19 mouse cellular contexts compared by ENCODE assay signal in the genomic region with DNA sequence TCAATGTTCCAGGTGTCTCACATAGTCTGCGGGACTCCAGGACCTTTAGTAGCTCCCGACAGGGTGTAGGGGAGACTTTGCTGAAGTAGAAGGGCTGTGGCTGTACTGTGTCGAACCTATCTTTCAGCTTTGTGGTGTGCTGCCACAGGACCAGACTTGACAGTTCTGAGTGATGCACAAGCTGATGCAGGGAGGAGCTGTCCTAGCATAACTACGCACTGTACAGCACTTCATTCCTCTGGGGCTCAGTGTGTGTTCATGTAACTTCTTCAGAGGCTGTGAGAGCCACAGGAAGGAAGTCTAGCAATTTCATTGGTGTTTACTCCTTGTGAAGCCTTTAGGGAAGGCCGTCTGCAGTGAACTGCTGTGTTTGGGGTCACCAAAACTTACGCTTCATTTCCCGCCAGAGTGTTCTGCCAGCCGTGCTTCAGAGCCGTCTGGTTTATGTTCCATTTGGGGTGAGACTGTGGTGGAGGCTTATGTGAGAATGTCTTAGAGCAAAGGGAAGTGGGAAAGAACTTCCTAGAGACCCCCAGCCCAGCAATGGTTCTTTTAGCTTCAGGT. TPM values are rescaled to one million over a fixed set of nuclear protein-coding genes. Genes with fewer than 3 reads are reported as not detected.
DNase-seq lines count a peak whose midpoint lies in the region; ATAC-seq and TF ChIP-seq lines count a peak whose summit lies in the region.
"Had no signal": no experiment of that assay in that cellular context is flagged by ENCODE, and none has a peak within 500 bp of the region (broad histone marks: within the 10 kb centered on the region; RNA-seq: fewer than 3 reads in every experiment).

No protein-coding gene starts in this region.

- H3ac ChIP-seq in myocyte (ENCODE audit: control insufficient read depth, insufficient read length) = no peak overlapping the region

- H3K27me3 ChIP-seq in kidney, embryonic 16.5 days (ENCODE audit: insufficient read depth, low read length) = no peaks in the 10 kb centered on the region
- no peaks in the 10 kb centered on the region for H3K27me3 ChIP-seq in midbrain, embryonic 11.5 days (ENCODE audit: control insufficient read depth, insufficient read depth, low read length)
- H3K27me3 ChIP-seq in midbrain, embryonic 10.5 days (ENCODE audit: low read depth, poor library complexity, severe bottlenecking) = no peaks in the 10 kb centered on the region
- no peaks in the 10 kb centered on the region for H3K27me3 ChIP-seq in myocyte (ENCODE audit: control insufficient read depth, insufficient read depth, insufficient read length)
- no peaks in the 10 kb centered on the region for H3K27me3 ChIP-seq in midbrain, postnatal 0 days (ENCODE audit: insufficient read depth, low read length)
- no peaks in the 10 kb centered on the region for H3K27me3 ChIP-seq in heart, embryonic 12.5 days (replicated peaks)
- H3K27me3 ChIP-seq: kidney, embryonic 15.5 days; liver, embryonic 12.5 days had no signal

- ATAC-seq in kidney, embryonic 16.5 days (ENCODE audit: low FRiP score, low TSS enrichment) = peak; percentile 53; the same call in 1 of the 2 replicates
- no peak for ATAC-seq in midbrain, embryonic 11.5 days (ENCODE audit: low FRiP score)
- ATAC-seq in midbrain, postnatal 0 days (ENCODE audit: low FRiP score) = no peak
- ATAC-seq in heart, embryonic 12.5 days (ENCODE audit: insufficient number of reproducible peaks, low FRiP score) = no peak
- ATAC-seq: forebrain, embryonic 16.5 days; hindbrain, embryonic 16.5 days; liver, embryonic 12.5 days; midbrain, embryonic 16.5 days had no signal

- H3K27ac ChIP-seq in kidney, embryonic 16.5 days (ENCODE audit: low read length) = no peak overlapping the region
- H3K27ac ChIP-seq in midbrain, embryonic 11.5 days (ENCODE audit: low read depth, low read length) = no peak overlapping the region
- H3K27ac ChIP-seq in midbrain, embryonic 10.5 days (replicated peaks) = no peak overlapping the region
- H3K27ac ChIP-seq in midbrain, postnatal 0 days (ENCODE audit: low read depth, low read length) = no peak overlapping the region
- no peak overlapping the region for H3K27ac ChIP-seq in heart, embryonic 12.5 days (ENCODE audit: poor library complexity, severe bottlenecking)
- H3K27ac ChIP-seq: kidney, embryonic 15.5 days; layer of hippocampus, adult 2 months; liver, embryonic 12.5 days had no signal

- no peak overlapping the region for H3K4me3 ChIP-seq in kidney, embryonic 16.5 days (ENCODE audit: low read length)
- no peak overlapping the region for H3K4me3 ChIP-seq in midbrain, embryonic 11.5 days (ENCODE audit: low read depth, low read length)
- no peak overlapping the region for H3K4me3 ChIP-seq in midbrain, embryonic 10.5 days
- no peak overlapping the region for H3K4me3 ChIP-seq in myocyte
- H3K4me3 ChIP-seq in midbrain, postnatal 0 days (ENCODE audit: low read depth, low read length) = no peak overlapping the region
- H3K4me3 ChIP-seq in heart, embryonic 12.5 days = no peak overlapping the region
- H3K4me3 ChIP-seq: kidney, embryonic 15.5 days; layer of hippocampus, adult 2 months; liver, embryonic 12.5 days had no signal

- no peak for DNase-seq in kidney, postnatal 10 days
- DNase-seq in midbrain, embryonic 11.5 days (ENCODE audit: low spot score, missing footprints) = peak; percentile 85
- no peak for DNase-seq in midbrain, embryonic 10.5 days (ENCODE audit: low spot score)
- DNase-seq in midbrain, postnatal 0 days (ENCODE audit: low spot score) = no peak
- DNase-seq: adrenal gland, postnatal 25 days; cerebellum, adult 2 months; heart, postnatal 36 days; right cerebral cortex, postnatal 14 days; thymus, postnatal 4 days had no signal

- peaks cover 7% of the 10 kb centered on the region; the same call in 1 of the 2 replicates for H3K4me1 ChIP-seq in kidney, embryonic 16.5 days (ENCODE audit: insufficient read depth, low read length)
- H3K4me1 ChIP-seq in midbrain, embryonic 11.5 days (ENCODE audit: control insufficient read depth, insufficient read depth, low read length) = no peaks in the 10 kb centered on the region
- H3K4me1 ChIP-seq in midbrain, embryonic 10.5 days = no peaks in the 10 kb centered on the region
- no peaks in the 10 kb centered on the region for H3K4me1 ChIP-seq in midbrain, postnatal 0 days (ENCODE audit: insufficient read depth, low read length)
- H3K4me1 ChIP-seq in heart, embryonic 12.5 days (replicated peaks) = peaks cover 26% of the 10 kb centered on the region

- 51% methylated on average over 9 of the region's 9 CpGs for WGBS in kidney, embryonic 16.5 days
- WGBS in midbrain, embryonic 11.5 days = 85% methylated on average over 9 of the region's 9 CpGs
- 87% methylated on average over 9 of the region's 9 CpGs for WGBS in midbrain, embryonic 10.5 days
- WGBS in midbrain, postnatal 0 days = 84% methylated on average over 9 of the region's 9 CpGs
- WGBS in heart, embryonic 12.5 days = 72% methylated on average over 9 of the region's 9 CpGs

- H3K4me2 ChIP-seq in kidney, embryonic 16.5 days (replicated peaks; ENCODE audit: low read depth, low read length) = no peak overlapping the region
- H3K4me2 ChIP-seq in midbrain, embryonic 11.5 days = no peak overlapping the region
- H3K4me2 ChIP-seq in myocyte (ENCODE audit: low read depth) = no peak overlapping the region
- no peak overlapping the region for H3K4me2 ChIP-seq in midbrain, postnatal 0 days (ENCODE audit: low read depth, low read length, poor library complexity, severe bottlenecking)
- no peak overlapping the region for H3K4me2 ChIP-seq in heart, embryonic 12.5 days
- H3K4me2 ChIP-seq: heart, embryonic 11.5 days; kidney, embryonic 15.5 days; liver, embryonic 12.5 days had no signal

- TF ChIP-seq POLR2A in myocyte (IDR thresholded peaks at IDR 0.05; ENCODE audit: insufficient read length, low read depth) = no peak

- no peak overlapping the region for H3K9ac ChIP-seq in kidney, embryonic 16.5 days (replicated peaks; ENCODE audit: low read length)
- H3K9ac ChIP-seq in midbrain, embryonic 11.5 days (ENCODE audit: low read length) = no peak overlapping the region
- H3K9ac ChIP-seq in midbrain, postnatal 0 days (replicated peaks; ENCODE audit: low read length, poor library complexity, severe bottlenecking) = no peak overlapping the region
- H3K9ac ChIP-seq in heart, embryonic 12.5 days = no peak overlapping the region
- H3K9ac ChIP-seq: kidney, embryonic 15.5 days; liver, embryonic 12.5 days had no signal

- no peaks in the 10 kb centered on the region for H3K79me2 ChIP-seq in myocyte (ENCODE audit: control insufficient read depth, insufficient read depth)

- H3K9me3 ChIP-seq in kidney, embryonic 16.5 days (ENCODE audit: low read length) = no peaks in the 10 kb centered on the region
- no peaks in the 10 kb centered on the region for H3K9me3 ChIP-seq in midbrain, embryonic 11.5 days (ENCODE audit: control insufficient read depth, low read length)
- H3K9me3 ChIP-seq in midbrain, embryonic 10.5 days (replicated peaks) = no peaks in the 10 kb centered on the region
- no peaks in the 10 kb centered on the region for H3K9me3 ChIP-seq in midbrain, postnatal 0 days (ENCODE audit: low read length)
- no peaks in the 10 kb centered on the region for H3K9me3 ChIP-seq in heart, embryonic 12.5 days (replicated peaks)
- H3K9me3 ChIP-seq: kidney, embryonic 15.5 days; liver, embryonic 12.5 days had no signal

- no peak for TF ChIP-seq CTCF in midbrain, postnatal 0 days (IDR thresholded peaks at IDR 0.05)

- H3K36me3 ChIP-seq in kidney, embryonic 16.5 days (ENCODE audit: insufficient read depth, low read length) = peaks cover 16% of the 10 kb centered on the region; the same call in 1 of the 2 replicates
- peaks cover 3% of the 10 kb centered on the region; the same call in 1 of the 2 replicates for H3K36me3 ChIP-seq in midbrain, embryonic 11.5 days (ENCODE audit: control insufficient read depth, insufficient read depth, low read length)
- H3K36me3 ChIP-seq in midbrain, embryonic 10.5 days = peaks cover 34% of the 10 kb centered on the region
- peaks cover 17% of the 10 kb centered on the region for H3K36me3 ChIP-seq in myocyte (ENCODE audit: control insufficient read depth, insufficient read depth)
- H3K36me3 ChIP-seq in midbrain, postnatal 0 days (ENCODE audit: insufficient read depth, low read length) = peaks cover 3% of the 10 kb centered on the region
- peaks cover 35% of the 10 kb centered on the region for H3K36me3 ChIP-seq in heart, embryonic 12.5 days

TF ChIP-seq in myocyte, 11 proteins besides CTCF, POLR2A, EP300 and RAD21:
- peak; percentile 12 for TF ChIP-seq POLR2AphosphoS2 (IDR thresholded peaks at IDR 0.05; ENCODE audit: insufficient read length, low read depth)
- no peak for TF ChIP-seq TCF12 (IDR thresholded peaks at IDR 0.05; ENCODE audit: insufficient read depth, poor library complexity, severe bottlenecking)
TF ChIP-seq in myocyte: peak in this region for 1.

RNA-seq across cellular contexts. Expression of gene Pja2, which starts 54.0 kb away (rescaled TPM):
- polyA plus RNA-seq in kidney, embryonic 16.5 days (2015; fragmentation: Nextera tagmentation; extraction: Ambion mirVana) = 68.8 and 72.0 TPM in 2 replicates
- 83.6 and 95.4 TPM in 2 replicates for polyA plus RNA-seq in midbrain, embryonic 11.5 days (2014; fragmentation: Nextera tagmentation; extraction: Ambion mirVana)
- polyA plus RNA-seq in midbrain, embryonic 10.5 days (2016; fragmentation: Nextera tagmentation; extraction: Ambion mirVana) = 58.9 and 71.2 TPM in 2 replicates
- polyA plus RNA-seq in myocyte (2012; fragmentation: generic; extraction: Trizol) = 30.3 TPM
- total RNA-seq in midbrain, postnatal 0 days (2014; rRNA removed) = 189 and 231 TPM in 2 replicates
- polyA plus RNA-seq in midbrain, postnatal 0 days (2015; fragmentation: Nextera tagmentation; extraction: Ambion mirVana) = 215 and 219 TPM in 2 replicates
- polyA plus RNA-seq in heart, embryonic 12.5 days (2016; fragmentation: Nextera tagmentation; extraction: Ambion mirVana) = 84.1 and 87.5 TPM in 2 replicates
